Mouse (Mus musculus): ENCODE measurements around the gene Nup85. TPM values are rescaled to one million over a fixed set of nuclear protein-coding genes. Genes with fewer than 3 reads are reported as not detected.
A peak's percentile ranks its signal among the peaks of the same experiment; 100 is the strongest.

The Nup85 gene
- polyA plus RNA-seq, 3 experiments from 2014 or later: 46.0 to 56.8 (median 53.8) TPM

- ATAC-seq: no peak
Observed at GRCm38 (mm10) chr11:115614346-115615107, 50.3 kb downstream of the Nup85 start.

- no peak for ATAC-seq
Observed at GRCm38 (mm10) chr11:115615108-115615825, 51.0 kb downstream of the Nup85 start.

GRCm38 (mm10) chr11:115615875-115616274 lies 51.6 kb downstream of the Nup85 start:
- ATAC-seq: no peak

- ATAC-seq: no peak
Observed at GRCm38 (mm10) chr11:115616371-115616770, 52.1 kb downstream of the Nup85 start.

GRCm38 (mm10) chr11:115616893-115617292 lies 52.7 kb downstream of the Nup85 start:
- no peak for ATAC-seq

GRCm38 (mm10) chr11:115618001-115618400 lies 53.8 kb downstream of the Nup85 start:
- no peak for ATAC-seq

GRCm38 (mm10) chr11:115618732-115619516 lies 54.7 kb downstream of the Nup85 start:
- ATAC-seq: no peak

- no peak for ATAC-seq
Observed at GRCm38 (mm10) chr11:115619949-115620348, 55.7 kb downstream of the Nup85 start.

GRCm38 (mm10) chr11:115623487-115624070 lies 59.3 kb downstream of the Nup85 start:
- no peak for ATAC-seq

- no peak for ATAC-seq
Observed at GRCm38 (mm10) chr11:115625877-115626276, 61.6 kb downstream of the Nup85 start.

- no peak for ATAC-seq
Observed at GRCm38 (mm10) chr11:115626824-115627616, 62.8 kb downstream of the Nup85 start.

- ATAC-seq: peak; percentile 91
Observed at GRCm38 (mm10) chr11:115627705-115628464, 63.7 kb downstream of the Nup85 start, which contains the start of gene Slc25a19. Gene Slc25a19, minus strand, starts transcription at chr11:115628295.

- ATAC-seq: no peak
Observed at GRCm38 (mm10) chr11:115628465-115629101, 64.3 kb downstream of the Nup85 start.

GRCm38 (mm10) chr11:115629734-115630531 lies 65.7 kb downstream of the Nup85 start:
- ATAC-seq: no peak

GRCm38 (mm10) chr11:115630532-115631504 lies 66.6 kb downstream of the Nup85 start:
- ATAC-seq: peak; percentile 65

- no peak for ATAC-seq
Observed at GRCm38 (mm10) chr11:115631505-115631890, 67.3 kb downstream of the Nup85 start.

- no peak for ATAC-seq
Observed at GRCm38 (mm10) chr11:115632247-115632646, 68.0 kb downstream of the Nup85 start.

GRCm38 (mm10) chr11:115632862-115633261 lies 68.6 kb downstream of the Nup85 start:
- no peak for ATAC-seq
